ENCODE assay signal across 8 mouse cellular contexts in the genomic region with DNA sequence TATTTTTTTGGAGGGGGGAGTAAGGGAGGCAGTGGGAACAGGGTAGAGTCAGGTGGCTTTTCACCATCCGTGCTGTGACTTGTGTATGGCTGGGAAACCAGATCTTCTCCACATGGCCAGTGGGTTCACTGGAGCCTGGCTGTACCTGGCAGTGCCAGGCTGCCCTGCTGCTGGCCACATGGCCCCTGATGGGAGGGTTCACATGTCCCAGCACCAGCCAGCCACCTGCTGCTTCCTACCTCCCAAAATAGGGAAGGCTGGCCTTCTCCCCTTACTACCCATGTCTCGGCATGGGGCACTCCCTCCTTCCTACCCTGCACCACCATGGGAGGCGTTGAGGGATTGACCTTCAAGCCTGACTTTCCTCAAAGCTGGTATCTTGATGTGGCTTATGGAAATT.
"Had no signal": no experiment of that assay in that cellular context is flagged by ENCODE, and none has a peak within 500 bp of the region (broad histone marks: within the 10 kb centered on the region; RNA-seq: fewer than 3 reads in every experiment).

No protein-coding gene starts in this region.

- H3K4me1 ChIP-seq: liver, embryonic 13.5 days had no signal

- H3K9ac ChIP-seq: limb, embryonic 12.5 days; liver, embryonic 13.5 days; neural tube, embryonic 12.5 days had no signal

- H3K4me3 ChIP-seq: limb, embryonic 12.5 days; liver, embryonic 13.5 days; midbrain, embryonic 10.5 days; neural tube, embryonic 12.5 days had no signal

- H3K9me3 ChIP-seq: limb, embryonic 12.5 days; liver, embryonic 13.5 days; midbrain, embryonic 10.5 days; neural tube, embryonic 12.5 days had no signal

- H3K27me3 ChIP-seq: neural tube, embryonic 12.5 days had no signal

- H3K36me3 ChIP-seq: limb, embryonic 12.5 days; liver, embryonic 13.5 days; midbrain, embryonic 10.5 days; neural tube, embryonic 12.5 days had no signal

- DNase-seq: liver; liver, embryonic 13.5 days; midbrain, embryonic 14.5 days; thymus, postnatal 36 days had no signal

- H3K27ac ChIP-seq: kidney, postnatal 0 days; limb, embryonic 12.5 days; liver, embryonic 13.5 days; neural tube, embryonic 12.5 days had no signal

- H3K4me2 ChIP-seq: limb, embryonic 12.5 days; liver, embryonic 13.5 days; neural tube, embryonic 12.5 days had no signal
